Mouse (Mus musculus) midbrain, embryonic 11.5 days (tissue): Measurements from ENCODE around the gene Mvk. TPM values are rescaled to one million over a fixed set of nuclear protein-coding genes. Genes with fewer than 3 reads are reported as not detected.

ENCODE experiments used
- ATAC-seq: fragments of 200-750 bp; cut with Nextera tagmentation; 2 replicates; pipeline ENCODE4 v1.8.0; 2017; ENCODE audit warnings: moderate TSS enrichment, moderate library complexity; ENCODE audit not compliant: low FRiP score
- DNase-seq: peaks from one replicate; pipeline ENCODE4 v3.0.0; 2015; ENCODE audit warnings: low spot score; ENCODE audit errors: missing footprints
- H3K27ac ChIP-seq: fragments of 300-500 bp; sonication (generic); 2 replicates; pipeline ENCODE4 v1.5.1; 2014; ENCODE audit warnings: low read depth, low read length
- H3K27me3 ChIP-seq: fragments of 300-500 bp; sonication (generic); 2 replicates; pipeline ENCODE4 v1.6.1; 2014; ENCODE audit warnings: mild to moderate bottlenecking, low read length, moderate library complexity, mixed read lengths; ENCODE audit not compliant: control insufficient read depth, insufficient read depth
- H3K36me3 ChIP-seq: fragments of 300-500 bp; sonication (generic); 2 replicates; pipeline ENCODE4 v1.6.1; 2014; ENCODE audit warnings: mild to moderate bottlenecking, low read length, moderate library complexity, mixed read lengths; ENCODE audit not compliant: control insufficient read depth, insufficient read depth
- H3K4me1 ChIP-seq: fragments of 300-500 bp; sonication (generic); 2 replicates; pipeline ENCODE4 v1.6.1; 2014; ENCODE audit warnings: low read length; ENCODE audit not compliant: control insufficient read depth, insufficient read depth
- H3K4me2 ChIP-seq: fragments of 300-500 bp; sonication (generic); 2 replicates; pipeline ENCODE4 v1.6.1; 2014; ENCODE audit warnings: mild to moderate bottlenecking, moderate library complexity
- H3K4me3 ChIP-seq: fragments of 300-500 bp; sonication (generic); 2 replicates; pipeline ENCODE4 v1.5.1; 2014; ENCODE audit warnings: low read depth, low read length
- H3K9ac ChIP-seq: fragments of 300-500 bp; sonication (generic); 2 replicates; pipeline ENCODE4 v1.6.1; 2014; ENCODE audit warnings: low read length
- H3K9me3 ChIP-seq: fragments of 300-500 bp; sonication (generic); 2 replicates; pipeline ENCODE4 v1.6.1; 2016; ENCODE audit warnings: low read length; ENCODE audit not compliant: control insufficient read depth
- WGBS: fragments of 180-500 bp; shearing (Covaris S2); extraction: QIAGEN DNeasy Blood & Tissue Kit; methylation state at CpG from one replicate; pipeline ENCODE4 v1.1.7; 2014; 5-methylcytosine and 5-hydroxymethylcytosine counted together
- polyA plus RNA-seq: library from polyadenylated mRNA; unstranded; fragments of >200 nt; fragmentation: Nextera tagmentation; extraction: Ambion mirVana; gene quantifications from 2 replicates; pipeline ENCODE4 v1.2.1, GENCODE M21; 2014

Mvk gene
- polyA plus RNA-seq, 1 experiment from 2014 or later, result 63.3 TPM

DNA sequence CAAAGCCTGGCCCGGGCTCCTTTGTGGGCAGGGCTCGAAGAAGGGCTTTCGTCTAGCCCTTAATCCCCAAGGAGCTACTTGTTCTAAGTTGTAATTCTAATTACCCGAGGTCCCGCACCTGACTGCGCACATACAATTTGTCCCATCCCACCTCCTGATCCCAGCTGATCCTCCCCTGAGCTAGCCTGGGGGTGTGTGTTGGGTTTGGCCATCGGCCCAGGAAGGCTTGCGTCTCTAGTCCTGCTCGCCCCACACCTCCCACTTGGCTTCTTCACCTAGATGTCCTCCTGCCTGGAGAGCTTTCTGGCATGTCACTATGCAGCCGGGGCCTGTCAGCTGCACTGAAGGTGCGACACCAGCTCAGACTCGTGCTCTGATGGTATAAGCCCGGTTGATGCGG lies 8.5 kb upstream of the Mvk start:
- 0 out of 2 replicates have a peak, but pooled peaks cover 3% of the 10 kb centered on the region for H3K36me3 ChIP-seq
- H3K9ac ChIP-seq, result no peak overlapping the region
- H3K4me1 ChIP-seq, result no peaks in the 10 kb centered on the region
- H3K4me2 ChIP-seq, result no peak overlapping the region
- H3K27ac ChIP-seq, result no peak overlapping the region
- ATAC-seq (no peak), DNase-seq (no peak)
- no peaks in the 10 kb centered on the region for H3K27me3 ChIP-seq
- WGBS, result 93% methylated on average over 14 of the region's 14 CpGs
- H3K9me3 ChIP-seq, result no peaks in the 10 kb centered on the region
- H3K4me3 ChIP-seq, result no peak overlapping the region

DNA sequence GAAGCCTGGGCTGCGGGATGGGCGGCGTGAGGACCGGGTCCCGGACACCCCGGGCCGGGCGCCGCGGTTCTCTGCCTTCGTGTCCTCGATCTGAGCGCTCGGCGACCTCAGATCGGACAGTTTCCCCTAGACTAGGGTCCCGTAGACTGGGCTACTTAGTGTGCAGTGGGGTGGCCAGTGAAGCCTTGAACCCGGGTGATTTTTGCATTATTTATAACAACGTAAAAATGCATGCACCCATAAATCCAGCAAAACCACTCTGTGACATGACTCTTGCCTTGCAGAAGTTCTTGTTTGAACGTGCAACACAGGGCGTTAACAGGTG lies 261 bp downstream of the Mvk start:
- Histone ChIP-seq H3K27ac (no peak overlapping the region), H3K4me1 (peaks cover 8% of the 10 kb centered on the region), H3K27me3 (no peaks in the 10 kb centered on the region), H3K4me3 (peak overlapping the region; percentile 80), H3K9ac (peak overlapping the region; percentile 87), H3K9me3 (no peaks in the 10 kb centered on the region), H3K36me3 (no peaks in the 10 kb centered on the region), H3K4me2 (peak overlapping the region; percentile 76)
- DNase-seq (no peak), ATAC-seq (no peak; the same call in 1 of the 2 replicates)
- WGBS, result under 1% methylated on average over 21 of the region's 21 CpGs

GRCm38 (mm10) chr5:114449011-114449410 lies 4.9 kb downstream of the Mvk start:
- no peaks in the 10 kb centered on the region for H3K9me3 ChIP-seq
- no peak overlapping the region for H3K4me3 ChIP-seq
- WGBS, result 96% methylated on average over 4 of the region's 4 CpGs
- H3K27ac ChIP-seq, result no peak overlapping the region
- ATAC-seq, result no peak
- H3K4me2 ChIP-seq, result no peak overlapping the region
- H3K9ac ChIP-seq, result no peak overlapping the region
- no peak for DNase-seq
- no peaks in the 10 kb centered on the region for H3K27me3 ChIP-seq
- peaks cover 10% of the 10 kb centered on the region; the same call in 1 of the 2 replicates for H3K36me3 ChIP-seq
- peaks cover 8% of the 10 kb centered on the region for H3K4me1 ChIP-seq

- Histone ChIP-seq H3K36me3 (peaks cover 5% of the 10 kb centered on the region; the same call in 1 of the 2 replicates), H3K27me3 (no peaks in the 10 kb centered on the region), H3K4me1 (peaks cover under 1% of the 10 kb centered on the region; the same call in 1 of the 2 replicates), H3K4me2 (no peak overlapping the region), H3K27ac (no peak overlapping the region), H3K4me3 (no peak overlapping the region), H3K9ac (no peak overlapping the region), H3K9me3 (no peaks in the 10 kb centered on the region)
- 83% methylated on average over 9 of the region's 9 CpGs for WGBS
- peak; percentile 53 for DNase-seq
- ATAC-seq, result no peak
Measured at GRCm38 (mm10) chr5:114456287-114456686, 12.2 kb downstream of the Mvk start.

- no peak overlapping the region for H3K4me3 ChIP-seq
- H3K4me2 ChIP-seq, result no peak overlapping the region
- H3K36me3 ChIP-seq, result peaks cover 5% of the 10 kb centered on the region; the same call in 1 of the 2 replicates
- H3K27me3 ChIP-seq, result no peaks in the 10 kb centered on the region
- H3K4me1 ChIP-seq, result peaks cover 4% of the 10 kb centered on the region; the same call in 1 of the 2 replicates
- no peak overlapping the region for H3K27ac ChIP-seq
- ATAC-seq, result no peak
- no peaks in the 10 kb centered on the region for H3K9me3 ChIP-seq
- H3K9ac ChIP-seq, result no peak overlapping the region
- WGBS, result 87% methylated on average over 16 of the region's 16 CpGs
- DNase-seq, result no peak
Measured at GRCm38 (mm10) chr5:114456995-114457605, 13.0 kb downstream of the Mvk start.

- no peak overlapping the region for H3K27ac ChIP-seq
- H3K4me1 ChIP-seq, result peaks cover 24% of the 10 kb centered on the region
- H3K9ac ChIP-seq, result no peak overlapping the region
Measured at GRCm38 (mm10) chr5:114461238-114461637, 17.2 kb downstream of the Mvk start.

GRCm38 (mm10) chr5:114462067-114463040 lies 18.3 kb downstream of the Mvk start:
- no peak overlapping the region for H3K27ac ChIP-seq
- no peaks in the 10 kb centered on the region; the same call in 1 of the 2 replicates for H3K27me3 ChIP-seq
- WGBS, result 84% methylated on average over 24 of the region's 24 CpGs
- H3K4me2 ChIP-seq, result no peak overlapping the region
- peaks cover 33% of the 10 kb centered on the region for H3K4me1 ChIP-seq
- H3K9ac ChIP-seq, result no peak overlapping the region
- no peak for ATAC-seq
- no peaks in the 10 kb centered on the region for H3K36me3 ChIP-seq
- no peak overlapping the region for H3K4me3 ChIP-seq
- H3K9me3 ChIP-seq, result no peaks in the 10 kb centered on the region
- peak; percentile 75 for DNase-seq

More at GRCm38 (mm10) chr5:114461238-114461637, 17.2 kb downstream of the Mvk start:
- no peak overlapping the region for H3K4me2 ChIP-seq
- DNase-seq, result peak; percentile 97
- H3K36me3 ChIP-seq, result no peaks in the 10 kb centered on the region
- WGBS, result 5% methylated on average over 7 of the region's 7 CpGs
- H3K27me3 ChIP-seq, result no peaks in the 10 kb centered on the region; the same call in 1 of the 2 replicates
- ATAC-seq, result peak; percentile 64
- H3K4me3 ChIP-seq, result no peak overlapping the region
- no peaks in the 10 kb centered on the region for H3K9me3 ChIP-seq

- ATAC-seq (no peak), DNase-seq (no peak)
- no peak overlapping the region for H3K4me2 ChIP-seq
- no peaks in the 10 kb centered on the region for H3K36me3 ChIP-seq
- no peak overlapping the region for H3K4me3 ChIP-seq
- no peaks in the 10 kb centered on the region for H3K9me3 ChIP-seq
- 85% methylated on average over 2 of the region's 2 CpGs for WGBS
- peaks cover 44% of the 10 kb centered on the region for H3K4me1 ChIP-seq
- H3K9ac ChIP-seq, result peak overlapping the region; percentile 13; the same call in 1 of the 2 replicates
- peaks cover 2% of the 10 kb centered on the region; the same call in 1 of the 2 replicates for H3K27me3 ChIP-seq
- H3K27ac ChIP-seq, result no peak overlapping the region
Measured at GRCm38 (mm10) chr5:114464561-114464960, 20.5 kb downstream of the Mvk start.

- H3K27me3 ChIP-seq, result peaks cover 2% of the 10 kb centered on the region; the same call in 1 of the 2 replicates
- no peaks in the 10 kb centered on the region for H3K36me3 ChIP-seq
- H3K4me3 ChIP-seq, result no peak overlapping the region
- H3K4me2 ChIP-seq, result no peak overlapping the region
- DNase-seq, result no peak
- ATAC-seq, result no peak
- H3K4me1 ChIP-seq, result peaks cover 44% of the 10 kb centered on the region
- no peaks in the 10 kb centered on the region for H3K9me3 ChIP-seq
- H3K27ac ChIP-seq, result no peak overlapping the region
- 48% methylated on average over 7 of the region's 7 CpGs for WGBS
- no peak overlapping the region for H3K9ac ChIP-seq
Measured at GRCm38 (mm10) chr5:114465641-114466040, 21.6 kb downstream of the Mvk start.
